Mouse (Mus musculus) stomach, postnatal 0 days (tissue): ENCODE measurements around the gene Slc6a19. TPM values are rescaled to one million over a fixed set of nuclear protein-coding genes. Genes with fewer than 3 reads are reported as not detected.

Source experiments
- ATAC-seq: fragments of 200-750 bp; cut with Nextera tagmentation; 2 replicates; pipeline ENCODE4 v1.8.0; 2017; ENCODE audit not compliant: low FRiP score, low TSS enrichment
- DNase-seq: peaks from one replicate; pipeline ENCODE4 v3.0.0-alpha.2; 2016; ENCODE audit warnings: low spot score
- H3K27ac ChIP-seq: fragments of 300-500 bp; sonication (generic); replicated peaks from 2 replicates; pipeline ENCODE4 v1.5.1; 2014; ENCODE audit warnings: mild to moderate bottlenecking, control low read depth
- H3K27me3 ChIP-seq: fragments of 300-500 bp; sonication (generic); 2 replicates; pipeline ENCODE4 v1.6.1; 2014; ENCODE audit warnings: low read length; ENCODE audit not compliant: control insufficient read depth, insufficient read depth
- H3K36me3 ChIP-seq: fragments of 300-500 bp; sonication (generic); 2 replicates; pipeline ENCODE4 v1.6.1; 2014; ENCODE audit warnings: low read length, mixed read lengths; ENCODE audit not compliant: control insufficient read depth, insufficient read depth
- H3K4me1 ChIP-seq: fragments of 300-500 bp; sonication (generic); replicated peaks from 2 replicates; pipeline ENCODE4 v1.6.1; 2014; ENCODE audit warnings: antibody characterized with exemption; ENCODE audit not compliant: control insufficient read depth, insufficient read depth
- H3K4me2 ChIP-seq: fragments of 300-500 bp; sonication (generic); replicated peaks from 2 replicates; pipeline ENCODE4 v1.6.1; 2014; ENCODE audit warnings: low read depth, mild to moderate bottlenecking, control low read depth, moderate library complexity
- H3K4me3 ChIP-seq: fragments of 300-500 bp; sonication (generic); 2 replicates; pipeline ENCODE4 v1.5.1; 2014; ENCODE audit warnings: low read depth, low read length, control low read depth
- H3K9ac ChIP-seq: fragments of 300-500 bp; sonication (generic); 2 replicates; pipeline ENCODE4 v1.6.1; 2014; ENCODE audit warnings: mild to moderate bottlenecking, low read length, control low read depth, mixed read lengths
- H3K9me3 ChIP-seq: fragments of 300-500 bp; sonication (generic); 2 replicates; pipeline ENCODE4 v1.6.1; 2016; ENCODE audit warnings: low read length; ENCODE audit not compliant: control insufficient read depth
- CTCF ChIP-seq: IDR thresholded peaks from 2 replicates; pipeline ENCODE4 v1.5.1; 2016; ENCODE audit warnings: antibody characterized with exemption, low read depth, mild to moderate bottlenecking, moderate library complexity
- EP300 ChIP-seq: optimal IDR thresholded peaks from 2 replicates; pipeline ENCODE3; 2016; ENCODE audit warnings: antibody characterized with exemption
- WGBS: fragments of 180-500 bp; shearing (Covaris S2); extraction: QIAGEN DNeasy Blood & Tissue Kit; methylation state at CpG from one replicate; pipeline ENCODE4 v1.1.7; 2014; 5-methylcytosine and 5-hydroxymethylcytosine counted together
- polyA plus RNA-seq: library from polyadenylated mRNA; unstranded; fragments of >200 nt; fragmentation: Nextera tagmentation; extraction: Ambion mirVana; gene quantifications from 2 replicates; pipeline ENCODE4 v1.2.1, GENCODE M21; 2015

Gene Slc6a19
- polyA plus RNA-seq = 8.8 and 9.2 TPM in 2 replicates

GRCm38 (mm10) chr13:73704694-73705325, at the start of gene Slc6a19:
Gene Slc6a19 (minus strand): TSS chr13:73704865.
- ATAC-seq = no peak
- TF ChIP-seq EP300 (no peak), CTCF (no peak)

GRCm38 (mm10) chr13:73751284-73751683, 46.6 kb upstream of the Slc6a19 start:
- Histone ChIP-seq H3K27ac (peak overlapping the region; percentile 61), H3K27me3 (no peaks in the 10 kb centered on the region), H3K4me2 (no peak overlapping the region), H3K36me3 (no peaks in the 10 kb centered on the region), H3K4me1 (no peaks in the 10 kb centered on the region; the same call in 1 of the 2 replicates), H3K9ac (no peak overlapping the region), H3K4me3 (no peak overlapping the region), H3K9me3 (no peaks in the 10 kb centered on the region)
- ATAC-seq = peak; percentile 66; the same call in 1 of the 2 replicates
- TF ChIP-seq CTCF = no peak
- TF ChIP-seq EP300 = no peak
- peak; percentile 56 for DNase-seq
- WGBS = 78% methylated on average over 3 of the region's 3 CpGs

More at GRCm38 (mm10) chr13:73704694-73705325, at the start of gene Slc6a19:
- Histone ChIP-seq H3K4me2 (no peak within 1 kb of the TSS), H3K27ac (no peak within 1 kb of the TSS), H3K36me3 (no peaks in the 10 kb centered on the region), H3K27me3 (no peaks in the 10 kb centered on the region), H3K9ac (no peak within 1 kb of the TSS), H3K9me3 (no peaks in the 10 kb centered on the region), H3K4me1 (no peaks in the 10 kb centered on the region), H3K4me3 (no peak within 1 kb of the TSS)
- DNase-seq = no peak
- WGBS = 93% methylated on average over 7 of the region's 7 CpGs

- no peak for TF ChIP-seq CTCF
- no peak for TF ChIP-seq EP300
- no peak overlapping the region for H3K4me2 ChIP-seq
- H3K9me3 ChIP-seq = no peaks in the 10 kb centered on the region
- H3K4me3 ChIP-seq = no peak overlapping the region
- H3K27ac ChIP-seq = 0 out of 2 replicates have a peak overlapping the region, but pooled peaks have one; percentile 36
- DNase-seq = no peak
- H3K27me3 ChIP-seq = no peaks in the 10 kb centered on the region
- H3K36me3 ChIP-seq = no peaks in the 10 kb centered on the region
- H3K4me1 ChIP-seq = no peaks in the 10 kb centered on the region; the same call in 1 of the 2 replicates
- WGBS = 45% methylated on average over 6 of the region's 6 CpGs
- no peak for ATAC-seq
- H3K9ac ChIP-seq = no peak overlapping the region
These were observed 45.8 kb upstream of the Slc6a19 start for GRCm38 (mm10) chr13:73750435-73750834.

GRCm38 (mm10) chr13:73748663-73749440, 44.2 kb upstream of the Slc6a19 start:
- H3K4me3 ChIP-seq = no peak overlapping the region
- no peaks in the 10 kb centered on the region for H3K9me3 ChIP-seq
- H3K4me2 ChIP-seq = no peak overlapping the region
- ATAC-seq (peak; percentile 81), DNase-seq (peak; percentile 78)
- no peaks in the 10 kb centered on the region; the same call in 1 of the 2 replicates for H3K4me1 ChIP-seq
- TF ChIP-seq EP300 = no peak
- peak; percentile 78 for TF ChIP-seq CTCF
- WGBS = 38% methylated on average over 15 of the region's 15 CpGs
- H3K36me3 ChIP-seq = no peaks in the 10 kb centered on the region
- peak overlapping the region; percentile 9; the same call in 1 of the 2 replicates for H3K27ac ChIP-seq
- H3K27me3 ChIP-seq = no peaks in the 10 kb centered on the region
- no peak overlapping the region for H3K9ac ChIP-seq

GRCm38 (mm10) chr13:73743662-73744061, 39.0 kb upstream of the Slc6a19 start:
- H3K4me3 ChIP-seq = no peak overlapping the region
- H3K27ac ChIP-seq = no peak overlapping the region
- no peak overlapping the region for H3K9ac ChIP-seq
- ATAC-seq = no peak
- no peaks in the 10 kb centered on the region for H3K27me3 ChIP-seq
- 61% methylated on average over 3 of the region's 3 CpGs for WGBS
- H3K4me1 ChIP-seq = no peaks in the 10 kb centered on the region
- TF ChIP-seq CTCF (no peak), EP300 (no peak)
- H3K36me3 ChIP-seq = no peaks in the 10 kb centered on the region
- no peak for DNase-seq
- no peak overlapping the region for H3K4me2 ChIP-seq
- H3K9me3 ChIP-seq = no peaks in the 10 kb centered on the region
